ENCODE assay signal across 8 mouse cellular contexts in genomic region chr11:78534516-78534915, GRCm38 (mm10). TPM values are rescaled to one million over a fixed set of nuclear protein-coding genes. Genes with fewer than 3 reads are reported as not detected.
DNase-seq lines count a peak whose midpoint lies in the region; ATAC-seq and TF ChIP-seq lines count a peak whose summit lies in the region.
"Had no signal": no experiment of that assay in that cellular context is flagged by ENCODE, and none has a peak within 500 bp of the region (broad histone marks: within the 10 kb centered on the region; RNA-seq: fewer than 3 reads in every experiment).

No protein-coding gene starts in this region.

- peaks cover 28% of the 10 kb centered on the region for H3K36me3 ChIP-seq in lung, embryonic 14.5 days (ENCODE audit: insufficient read depth)
- H3K36me3 ChIP-seq in forebrain, embryonic 12.5 days (replicated peaks), result peaks cover 29% of the 10 kb centered on the region
- H3K36me3 ChIP-seq in liver, embryonic 11.5 days (ENCODE audit: control insufficient read depth, insufficient read depth, low read length), result peaks cover 9% of the 10 kb centered on the region
- H3K36me3 ChIP-seq in stomach, embryonic 16.5 days (ENCODE audit: control insufficient read depth, insufficient read depth, low read length), result peaks cover 1% of the 10 kb centered on the region; the same call in 1 of the 2 replicates

- no peak overlapping the region for H3K27ac ChIP-seq in lung, embryonic 14.5 days (ENCODE audit: low read depth)
- no peak overlapping the region for H3K27ac ChIP-seq in forebrain, embryonic 12.5 days
- no peak overlapping the region for H3K27ac ChIP-seq in liver, embryonic 11.5 days (ENCODE audit: low read depth, low read length)
- H3K27ac ChIP-seq in stomach, embryonic 16.5 days (ENCODE audit: low read length), result no peak overlapping the region

- no peaks in the 10 kb centered on the region for H3K9me3 ChIP-seq in lung, embryonic 14.5 days (ENCODE audit: low read depth, low read length)
- H3K9me3 ChIP-seq in forebrain, embryonic 12.5 days, result no peaks in the 10 kb centered on the region
- H3K9me3 ChIP-seq in liver, embryonic 11.5 days (ENCODE audit: control insufficient read depth, low read length), result no peaks in the 10 kb centered on the region
- H3K9me3 ChIP-seq in stomach, embryonic 16.5 days (replicated peaks; ENCODE audit: control insufficient read depth, low read length), result no peaks in the 10 kb centered on the region

- 72% methylated on average over 4 of the region's 4 CpGs for WGBS in lung, embryonic 14.5 days
- 91% methylated on average over 4 of the region's 4 CpGs for WGBS in forebrain, embryonic 12.5 days
- 83% methylated on average over 4 of the region's 4 CpGs for WGBS in liver, embryonic 11.5 days
- 83% methylated on average over 4 of the region's 4 CpGs for WGBS in stomach, embryonic 16.5 days

- H3K27me3 ChIP-seq in lung, embryonic 14.5 days (ENCODE audit: insufficient read depth, low read length), result no peaks in the 10 kb centered on the region
- H3K27me3 ChIP-seq in forebrain, embryonic 12.5 days, result no peaks in the 10 kb centered on the region
- no peaks in the 10 kb centered on the region for H3K27me3 ChIP-seq in liver, embryonic 11.5 days (replicated peaks; ENCODE audit: control insufficient read depth, insufficient read depth, low read length)
- no peaks in the 10 kb centered on the region for H3K27me3 ChIP-seq in stomach, embryonic 16.5 days (ENCODE audit: control insufficient read depth, insufficient read depth, low read length)

- 0 out of 2 replicates have a peak, but pooled peaks cover 12% of the 10 kb centered on the region for H3K4me1 ChIP-seq in lung, embryonic 14.5 days (ENCODE audit: insufficient read depth)
- H3K4me1 ChIP-seq in forebrain, embryonic 12.5 days, result peaks cover 24% of the 10 kb centered on the region
- peaks cover 19% of the 10 kb centered on the region; the same call in 1 of the 2 replicates for H3K4me1 ChIP-seq in liver, embryonic 11.5 days (replicated peaks; ENCODE audit: control insufficient read depth, insufficient read depth, low read length)
- peaks cover 20% of the 10 kb centered on the region for H3K4me1 ChIP-seq in stomach, embryonic 16.5 days (ENCODE audit: control insufficient read depth, insufficient read depth, low read length)

- peak overlapping the region; percentile 69 for H3K4me2 ChIP-seq in lung, embryonic 14.5 days
- peak overlapping the region; percentile 83 for H3K4me2 ChIP-seq in forebrain, embryonic 12.5 days
- peak overlapping the region; percentile 94 for H3K4me2 ChIP-seq in liver, embryonic 11.5 days
- H3K4me2 ChIP-seq in stomach, embryonic 16.5 days (ENCODE audit: low read depth, low read length), result peak overlapping the region; percentile 71

- peak overlapping the region; percentile 80 for H3K4me3 ChIP-seq in lung, embryonic 14.5 days (ENCODE audit: low read depth, low read length)
- peak overlapping the region; percentile 68 for H3K4me3 ChIP-seq in forebrain, embryonic 12.5 days (replicated peaks)
- peak overlapping the region; percentile 83; the same call in 1 of the 2 replicates for H3K4me3 ChIP-seq in liver, embryonic 11.5 days (ENCODE audit: low read depth, low read length)
- H3K4me3 ChIP-seq in stomach, embryonic 16.5 days (replicated peaks; ENCODE audit: low read length), result peak overlapping the region; percentile 66

- ATAC-seq in lung, embryonic 14.5 days (ENCODE audit: insufficient read depth), result no peak
- ATAC-seq in forebrain, embryonic 12.5 days (ENCODE audit: low FRiP score), result no peak
- no peak for ATAC-seq in liver, embryonic 11.5 days (replicated peaks; ENCODE audit: low FRiP score)
- ATAC-seq in stomach, embryonic 16.5 days (ENCODE audit: insufficient read depth, low FRiP score), result no peak
- ATAC-seq: activated CD4-positive, CD25-positive, alpha-beta regulatory T cell, adult 4 months had no signal

- no peak for DNase-seq in lung, embryonic 14.5 days
- DNase-seq in lung, postnatal 36 days, result no peak
- DNase-seq in liver, embryonic 11.5 days (ENCODE audit: low spot score), result no peak
- DNase-seq in embryo, embryonic 10 days (ENCODE audit: low spot score), result no peak
- no peak for DNase-seq in urinary bladder, adult 2 months (ENCODE audit: low spot score)

- H3K9ac ChIP-seq in lung, embryonic 14.5 days, result no peak overlapping the region; the same call in 1 of the 2 replicates
- peak overlapping the region; percentile 81; the same call in 1 of the 2 replicates for H3K9ac ChIP-seq in forebrain, embryonic 12.5 days
- H3K9ac ChIP-seq in liver, embryonic 11.5 days (ENCODE audit: low read depth, low read length), result no peak overlapping the region
- H3K9ac ChIP-seq in stomach, embryonic 16.5 days (ENCODE audit: low read length), result peak overlapping the region; percentile 81; the same call in 1 of the 2 replicates

- peak; percentile 24 for TF ChIP-seq CTCF in lung, embryonic 14.5 days (IDR thresholded peaks at IDR 0.05; ENCODE audit: low read depth)

RNA-seq across cellular contexts. Expression of gene Tnfaip1, which starts 1.6 kb away (rescaled TPM):
- 82.9 and 85.2 TPM in 2 replicates for polyA plus RNA-seq in lung, embryonic 14.5 days (2014; fragmentation: Nextera tagmentation; extraction: Ambion mirVana)
- 72.0 and 72.7 TPM in 2 replicates for polyA plus RNA-seq in forebrain, embryonic 12.5 days (2016; fragmentation: Nextera tagmentation; extraction: Ambion mirVana)
- polyA plus RNA-seq in liver, embryonic 11.5 days (2014; fragmentation: Nextera tagmentation; extraction: Ambion mirVana), result 42.1 and 42.2 TPM in 2 replicates
- 76.2 and 84.1 TPM in 2 replicates for polyA plus RNA-seq in stomach, embryonic 16.5 days (2015; fragmentation: Nextera tagmentation; extraction: Ambion mirVana)
- polyA plus RNA-seq in urinary bladder, adult 2 months (2012; rRNA removed), result 37.1 and 39.9 TPM in 2 replicates

RNA-seq across cellular contexts. Expression of gene Ift20, which starts 1.6 kb away (rescaled TPM):
- 119 and 134 TPM in 2 replicates for polyA plus RNA-seq in lung, embryonic 14.5 days (2014; fragmentation: Nextera tagmentation; extraction: Ambion mirVana)
- polyA plus RNA-seq in forebrain, embryonic 12.5 days (2016; fragmentation: Nextera tagmentation; extraction: Ambion mirVana), result 93.8 and 97.1 TPM in 2 replicates
- polyA plus RNA-seq in liver, embryonic 11.5 days (2014; fragmentation: Nextera tagmentation; extraction: Ambion mirVana), result 112 and 114 TPM in 2 replicates
- 136 and 157 TPM in 2 replicates for polyA plus RNA-seq in stomach, embryonic 16.5 days (2015; fragmentation: Nextera tagmentation; extraction: Ambion mirVana)
- 87.2 and 93.1 TPM in 2 replicates for polyA plus RNA-seq in urinary bladder, adult 2 months (2012; rRNA removed)

RNA-seq across cellular contexts. Expression of gene Tmem97, which starts 16.1 kb away (rescaled TPM):
- 102 and 108 TPM in 2 replicates for polyA plus RNA-seq in lung, embryonic 14.5 days (2014; fragmentation: Nextera tagmentation; extraction: Ambion mirVana)
- 55.3 and 55.7 TPM in 2 replicates for polyA plus RNA-seq in forebrain, embryonic 12.5 days (2016; fragmentation: Nextera tagmentation; extraction: Ambion mirVana)
- polyA plus RNA-seq in liver, embryonic 11.5 days (2014; fragmentation: Nextera tagmentation; extraction: Ambion mirVana), result 173 and 183 TPM in 2 replicates
- 213 and 223 TPM in 2 replicates for polyA plus RNA-seq in stomach, embryonic 16.5 days (2015; fragmentation: Nextera tagmentation; extraction: Ambion mirVana)
- polyA plus RNA-seq in urinary bladder, adult 2 months (2012; rRNA removed), result 8.7 and 10.7 TPM in 2 replicates

RNA-seq across cellular contexts. Expression of gene Poldip2, which starts 22.5 kb away (rescaled TPM):
- polyA plus RNA-seq in lung, embryonic 14.5 days (2014; fragmentation: Nextera tagmentation; extraction: Ambion mirVana), result 148 and 153 TPM in 2 replicates
- polyA plus RNA-seq in forebrain, embryonic 12.5 days (2016; fragmentation: Nextera tagmentation; extraction: Ambion mirVana), result 161 and 169 TPM in 2 replicates
- polyA plus RNA-seq in liver, embryonic 11.5 days (2014; fragmentation: Nextera tagmentation; extraction: Ambion mirVana), result 151 and 154 TPM in 2 replicates
- polyA plus RNA-seq in stomach, embryonic 16.5 days (2015; fragmentation: Nextera tagmentation; extraction: Ambion mirVana), result 131 and 136 TPM in 2 replicates
- polyA plus RNA-seq in urinary bladder, adult 2 months (2012; rRNA removed), result 52.5 and 54.7 TPM in 2 replicates

RNA-seq across cellular contexts. Expression of gene Tmem199, which starts 22.5 kb away (rescaled TPM):
- 47.0 and 53.3 TPM in 2 replicates for polyA plus RNA-seq in lung, embryonic 14.5 days (2014; fragmentation: Nextera tagmentation; extraction: Ambion mirVana)
- polyA plus RNA-seq in forebrain, embryonic 12.5 days (2016; fragmentation: Nextera tagmentation; extraction: Ambion mirVana), result 76.8 and 79.7 TPM in 2 replicates
- polyA plus RNA-seq in liver, embryonic 11.5 days (2014; fragmentation: Nextera tagmentation; extraction: Ambion mirVana), result 59.9 and 61.9 TPM in 2 replicates
- 38.9 and 43.1 TPM in 2 replicates for polyA plus RNA-seq in stomach, embryonic 16.5 days (2015; fragmentation: Nextera tagmentation; extraction: Ambion mirVana)
- 28.8 and 41.2 TPM in 2 replicates for polyA plus RNA-seq in urinary bladder, adult 2 months (2012; rRNA removed)

Comparison
In these comparisons a context has a peak if more than half of its experiments do, and no peak if none do; other contexts are left out.
1. H3K9ac ChIP-seq: peak in forebrain, embryonic 12.5 days (single experiment) and stomach, embryonic 16.5 days (single experiment); none in lung, embryonic 14.5 days (single experiment) and liver, embryonic 11.5 days (single experiment).
2. Peak in every context shown above with its lines, with median percentiles within 50 percentile points of each other: H3K4me2 ChIP-seq and H3K4me3 ChIP-seq.